Mouse (Mus musculus) hindbrain, embryonic 14.5 days (tissue): ENCODE data around the gene Pkd1. TPM values are rescaled to one million over a fixed set of nuclear protein-coding genes. Genes with fewer than 3 reads are reported as not detected.

Experiments used
- ATAC-seq: fragments of 200-750 bp; cut with Nextera tagmentation; 2 replicates; pipeline ENCODE4 v1.8.0; 2017; ENCODE audit warnings: moderate number of reproducible peaks, mild to moderate bottlenecking, moderate TSS enrichment, moderate library complexity; ENCODE audit not compliant: low FRiP score
- DNase-seq: peaks from one replicate; pipeline ENCODE4 v3.0.0-alpha.2; 2015; ENCODE audit warnings: low spot score
- H3K27ac ChIP-seq: fragments of 300-500 bp; sonication (generic); 2 replicates; pipeline ENCODE4 v1.5.1; 2014; ENCODE audit warnings: mild to moderate bottlenecking, moderate library complexity
- H3K27me3 ChIP-seq: fragments of 300-500 bp; sonication (generic); 2 replicates; pipeline ENCODE4 v1.6.1; 2014; ENCODE audit warnings: mild to moderate bottlenecking, low read length, mixed read lengths; ENCODE audit not compliant: control insufficient read depth, insufficient read depth
- H3K36me3 ChIP-seq: fragments of 300-500 bp; sonication (generic); replicated peaks from 2 replicates; pipeline ENCODE4 v1.6.1; 2014; ENCODE audit not compliant: control insufficient read depth, insufficient read depth
- H3K4me1 ChIP-seq: fragments of 300-500 bp; sonication (generic); replicated peaks from 2 replicates; pipeline ENCODE4 v1.6.1; 2014; ENCODE audit warnings: antibody characterized with exemption, low read length, mixed read lengths; ENCODE audit not compliant: control insufficient read depth, insufficient read depth
- H3K4me2 ChIP-seq: fragments of 300-500 bp; sonication (generic); replicated peaks from 2 replicates; pipeline ENCODE4 v1.6.1; 2014; ENCODE audit warnings: mild to moderate bottlenecking, moderate library complexity
- H3K4me3 ChIP-seq: fragments of 300-500 bp; sonication (generic); replicated peaks from 2 replicates; pipeline ENCODE4 v1.5.1; 2014; ENCODE audit warnings: mild to moderate bottlenecking, low read length
- H3K9ac ChIP-seq: fragments of 300-500 bp; sonication (generic); 2 replicates; pipeline ENCODE4 v1.6.1; 2014
- H3K9me3 ChIP-seq: fragments of 300-500 bp; sonication (generic); 2 replicates; pipeline ENCODE4 v1.6.1; 2016; ENCODE audit warnings: low read length; ENCODE audit not compliant: control insufficient read depth
- WGBS: fragments of 180-500 bp; shearing (Covaris S2); extraction: QIAGEN DNeasy Blood & Tissue Kit; methylation state at CpG from one replicate; pipeline ENCODE4 v1.1.7; 2014; 5-methylcytosine and 5-hydroxymethylcytosine counted together
- polyA plus RNA-seq: library from polyadenylated mRNA; unstranded; fragments of >200 nt; fragmentation: Nextera tagmentation; extraction: Ambion mirVana; gene quantifications from 2 replicates; pipeline ENCODE4 v1.2.1, GENCODE M21; 2014

Pkd1 gene
- polyA plus RNA-seq, 1 experiment from 2014 or later, result 30.4 TPM

DNA sequence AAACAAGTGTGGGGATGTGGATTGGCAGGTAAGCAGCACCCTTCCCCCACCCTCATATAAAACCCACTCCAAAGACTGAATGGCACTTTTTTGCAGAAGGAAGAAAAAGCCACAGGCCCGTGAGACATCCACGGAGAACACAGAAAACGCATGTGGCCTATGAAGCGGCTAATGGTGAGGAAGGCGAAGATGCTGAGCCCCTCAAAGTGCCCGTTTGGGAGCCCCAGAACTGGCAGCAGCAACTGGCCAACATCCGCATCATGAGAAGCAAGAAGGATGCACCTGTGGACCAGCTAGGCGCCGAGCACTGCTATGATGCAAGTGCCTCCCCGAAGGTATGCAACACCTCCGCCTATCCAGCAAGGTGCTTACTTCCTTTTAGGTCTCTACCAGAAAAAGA, 84.2 kb downstream of the Pkd1 start:
- H3K27me3 ChIP-seq, result no peaks in the 10 kb centered on the region
- H3K27ac ChIP-seq, result no peak overlapping the region
- H3K4me3 ChIP-seq, result no peak overlapping the region
- no peak for ATAC-seq
- peaks cover 22% of the 10 kb centered on the region for H3K36me3 ChIP-seq
- DNase-seq, result no peak
- no peak overlapping the region for H3K4me2 ChIP-seq
- no peaks in the 10 kb centered on the region for H3K9me3 ChIP-seq
- H3K9ac ChIP-seq, result no peak overlapping the region
- H3K4me1 ChIP-seq, result peaks cover 18% of the 10 kb centered on the region
- 96% methylated on average over 11 of the region's 11 CpGs for WGBS

DNA sequence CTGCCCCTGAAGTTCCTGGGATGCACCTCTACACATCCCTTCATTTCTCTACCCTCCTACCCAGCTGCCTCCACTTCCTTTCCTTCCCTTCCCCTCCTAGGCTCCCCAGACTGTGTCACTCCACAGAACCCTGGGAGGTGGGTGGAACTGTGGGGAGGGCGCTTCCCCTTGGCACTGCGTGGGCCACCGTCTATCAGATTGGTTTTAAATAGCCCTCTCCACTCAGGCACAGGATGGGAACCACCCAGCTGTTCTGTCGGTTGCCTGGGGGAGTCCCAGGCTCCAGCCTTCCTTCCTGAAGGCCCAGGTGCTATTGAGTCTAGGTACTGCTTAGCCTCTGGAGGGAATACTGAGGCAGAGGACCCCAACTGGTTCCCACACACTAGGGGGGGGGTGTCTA, 85.4 kb downstream of the Pkd1 start:
- 92% methylated on average over 4 of the region's 4 CpGs for WGBS
- Histone ChIP-seq H3K9me3 (no peaks in the 10 kb centered on the region), H3K4me3 (no peak overlapping the region)

DNA sequence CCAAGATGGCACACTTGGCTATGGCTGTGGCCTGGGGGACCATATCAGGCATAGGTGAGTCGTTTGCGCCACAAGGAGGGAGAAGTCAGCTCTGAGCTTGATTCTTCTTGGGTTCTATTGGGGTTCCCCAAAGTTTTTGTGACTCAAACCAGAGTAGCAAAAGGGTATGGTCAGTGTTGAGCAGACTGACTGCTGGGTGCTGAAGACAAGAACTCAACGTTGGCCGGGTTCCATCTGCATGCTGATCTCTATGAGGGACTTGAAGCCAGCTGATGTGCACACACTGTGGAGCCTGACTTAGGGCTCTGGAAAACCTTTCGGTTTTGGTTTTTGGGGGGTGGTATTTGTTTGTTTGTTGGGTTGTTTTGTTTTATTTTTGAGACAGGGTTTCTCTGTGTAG, 86.1 kb downstream of the Pkd1 start:
- Histone ChIP-seq H3K27ac (no peak overlapping the region), H3K9me3 (no peaks in the 10 kb centered on the region), H3K36me3 (peaks cover 7% of the 10 kb centered on the region), H3K4me3 (no peak overlapping the region), H3K4me1 (peaks cover 18% of the 10 kb centered on the region), H3K27me3 (no peaks in the 10 kb centered on the region), H3K9ac (no peak overlapping the region), H3K4me2 (no peak overlapping the region)
- 98% methylated on average over 5 of the region's 5 CpGs for WGBS
- ATAC-seq (no peak), DNase-seq (no peak)

More for the DNA sequence above, 85.4 kb downstream of the Pkd1 start:
- H3K9ac ChIP-seq, result no peak overlapping the region
- H3K27me3 ChIP-seq, result no peaks in the 10 kb centered on the region
- no peak overlapping the region for H3K27ac ChIP-seq
- peaks cover 10% of the 10 kb centered on the region for H3K36me3 ChIP-seq
- DNase-seq (no peak), ATAC-seq (no peak)
- H3K4me1 ChIP-seq, result peaks cover 18% of the 10 kb centered on the region
- H3K4me2 ChIP-seq, result no peak overlapping the region

DNA sequence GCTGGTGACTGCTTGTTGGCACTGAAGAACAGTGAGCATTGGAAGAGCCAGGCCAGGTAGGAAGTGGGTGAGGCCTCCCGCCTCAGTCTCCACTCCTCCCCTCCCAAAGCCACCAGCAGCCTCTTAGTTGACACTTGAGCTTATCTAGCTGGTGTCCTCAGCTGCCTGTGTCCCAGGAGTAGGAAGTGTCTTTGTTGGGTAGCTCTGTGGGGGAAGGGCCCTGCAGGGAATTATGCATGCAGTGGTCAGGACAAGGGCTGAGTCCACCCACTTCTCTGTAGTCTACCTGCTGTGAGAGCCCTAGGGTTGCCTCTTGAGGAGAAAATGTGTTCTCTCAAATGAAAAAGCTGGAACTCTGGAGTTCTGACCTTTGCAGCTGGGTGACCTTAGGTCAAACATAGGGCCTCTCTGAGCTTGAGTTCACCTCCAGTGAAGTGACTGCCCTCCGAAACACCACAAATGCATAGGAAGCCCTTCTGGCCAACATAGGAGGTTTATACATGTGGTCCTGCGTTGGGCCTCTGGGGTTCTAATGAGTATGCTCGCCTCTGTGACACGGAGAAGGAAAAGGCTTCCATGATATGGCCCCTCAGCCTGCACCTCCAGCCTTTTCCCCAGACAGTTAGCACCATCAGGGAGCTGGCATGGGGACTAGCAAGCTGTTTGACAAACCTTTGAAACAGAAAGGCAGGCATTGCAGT, 87.3 kb downstream of the Pkd1 start:
- Histone ChIP-seq H3K9me3 (no peaks in the 10 kb centered on the region), H3K4me3 (no peak overlapping the region), H3K9ac (no peak overlapping the region), H3K36me3 (peaks cover 11% of the 10 kb centered on the region), H3K4me1 (peaks cover 11% of the 10 kb centered on the region), H3K27ac (no peak overlapping the region), H3K27me3 (no peaks in the 10 kb centered on the region), H3K4me2 (no peak overlapping the region)
- WGBS, result 62% methylated on average over 5 of the region's 5 CpGs
- DNase-seq (no peak), ATAC-seq (no peak)

DNA sequence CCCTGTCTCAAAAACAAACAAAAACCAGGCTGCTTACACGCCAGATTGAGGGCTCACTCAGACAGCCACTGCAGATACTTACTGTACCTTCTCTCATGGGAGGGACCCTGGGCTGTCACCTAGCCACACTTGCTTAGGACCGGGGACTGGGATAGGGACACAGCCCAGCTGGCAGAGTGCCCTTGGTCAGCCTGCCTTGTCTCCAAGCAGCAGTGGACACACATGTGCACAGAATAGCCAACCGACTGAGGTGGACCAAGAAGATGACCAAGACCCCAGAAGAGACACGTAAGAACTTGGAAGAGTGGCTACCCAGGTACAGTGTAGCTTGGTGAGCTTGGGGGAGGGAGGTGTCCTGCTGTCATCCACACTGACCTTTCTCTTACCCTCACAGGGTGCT, 88.6 kb downstream of the Pkd1 start:
- peaks cover 4% of the 10 kb centered on the region; the same call in 1 of the 2 replicates for H3K4me1 ChIP-seq
- H3K9ac ChIP-seq, result no peak overlapping the region
- DNase-seq (no peak), ATAC-seq (no peak)
- no peak overlapping the region for H3K4me2 ChIP-seq
- peaks cover 13% of the 10 kb centered on the region for H3K36me3 ChIP-seq
- no peaks in the 10 kb centered on the region for H3K9me3 ChIP-seq
- no peak overlapping the region for H3K4me3 ChIP-seq
- WGBS, result 92% methylated on average over 4 of the region's 4 CpGs
- H3K27me3 ChIP-seq, result no peaks in the 10 kb centered on the region
- no peak overlapping the region for H3K27ac ChIP-seq

DNA sequence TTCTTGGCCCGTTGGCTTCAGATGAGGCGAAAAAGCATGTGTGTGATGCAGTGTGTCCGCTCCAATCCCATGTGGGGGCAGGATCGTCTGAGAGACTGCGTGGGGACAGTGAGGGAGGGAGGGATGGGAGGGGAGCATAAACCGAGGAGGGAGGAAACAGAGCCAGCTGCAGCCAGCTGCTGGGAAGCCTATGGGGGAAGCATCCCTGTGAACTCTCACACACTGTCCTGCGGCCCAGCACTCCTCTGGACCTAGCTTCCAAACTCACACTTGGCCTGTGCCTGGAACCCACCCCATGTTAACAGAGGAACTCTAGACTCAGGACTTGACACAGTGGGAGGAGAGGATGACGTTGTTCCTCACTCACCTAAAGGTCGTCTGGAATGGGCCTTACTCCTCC, 89.2 kb downstream of the Pkd1 start:
- Histone ChIP-seq H3K36me3 (peaks cover 13% of the 10 kb centered on the region), H3K9me3 (no peaks in the 10 kb centered on the region), H3K27me3 (no peaks in the 10 kb centered on the region), H3K9ac (no peak overlapping the region), H3K4me2 (no peak overlapping the region), H3K4me3 (no peak overlapping the region), H3K4me1 (no peaks in the 10 kb centered on the region), H3K27ac (peak overlapping the region; percentile 26; the same call in 1 of the 2 replicates)
- no peak for ATAC-seq
- no peak for DNase-seq
- WGBS, result 67% methylated on average over 9 of the region's 9 CpGs

DNA sequence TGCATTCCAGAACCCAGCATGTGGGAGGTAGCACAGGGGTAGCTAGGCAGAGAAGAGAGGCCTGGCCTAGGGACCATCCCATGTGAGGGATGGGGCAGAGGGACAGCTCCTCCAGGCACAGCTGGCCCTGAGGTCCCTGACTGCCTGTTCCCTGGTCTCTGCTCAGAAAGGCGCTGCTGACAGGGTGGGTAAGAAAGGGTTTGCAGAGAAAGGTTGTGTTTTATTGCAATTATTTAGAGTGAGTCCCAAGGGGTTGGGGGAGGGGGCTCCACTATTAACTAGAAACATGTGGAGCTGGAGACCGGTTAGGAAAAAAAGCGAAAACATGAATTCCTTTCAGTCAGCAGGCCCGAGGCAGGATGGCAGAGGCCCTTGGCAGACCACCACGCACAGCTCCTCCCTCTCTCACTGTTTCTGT, 89.9 kb downstream of the Pkd1 start:
- no peak overlapping the region for H3K4me2 ChIP-seq
- H3K4me3 ChIP-seq, result no peak overlapping the region
- ATAC-seq (peak; percentile 55; the same call in 1 of the 2 replicates), DNase-seq (no peak)
- H3K27me3 ChIP-seq, result no peaks in the 10 kb centered on the region
- H3K36me3 ChIP-seq, result peaks cover 13% of the 10 kb centered on the region
- no peaks in the 10 kb centered on the region for H3K4me1 ChIP-seq
- H3K9me3 ChIP-seq, result no peaks in the 10 kb centered on the region
- H3K27ac ChIP-seq, result peak overlapping the region; percentile 26; the same call in 1 of the 2 replicates
- H3K9ac ChIP-seq, result no peak overlapping the region
- 78% methylated on average over 5 of the region's 5 CpGs for WGBS

DNA sequence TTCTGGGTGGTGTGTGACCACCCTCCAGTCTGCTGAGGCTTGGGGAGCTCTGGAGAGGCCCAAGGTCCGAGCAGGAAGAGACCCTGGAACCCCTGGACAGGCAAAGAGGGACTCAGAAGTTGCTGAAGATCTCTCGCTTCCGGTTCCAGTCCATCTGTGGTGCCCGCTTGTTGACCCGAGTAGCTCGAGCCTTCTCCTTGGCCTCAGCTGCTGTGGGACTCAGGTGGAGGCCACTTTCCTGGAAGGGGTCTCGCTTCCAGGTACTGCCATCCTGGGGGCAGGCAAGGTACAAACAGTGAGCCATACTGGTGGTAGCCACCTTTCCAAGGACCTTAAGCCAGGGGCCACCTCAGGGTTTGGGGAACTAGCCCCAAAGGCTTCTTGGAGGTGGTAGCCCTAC, 90.5 kb downstream of the Pkd1 start:
- Histone ChIP-seq H3K27ac (no peak overlapping the region; the same call in 1 of the 2 replicates), H3K9ac (no peak overlapping the region)

DNA sequence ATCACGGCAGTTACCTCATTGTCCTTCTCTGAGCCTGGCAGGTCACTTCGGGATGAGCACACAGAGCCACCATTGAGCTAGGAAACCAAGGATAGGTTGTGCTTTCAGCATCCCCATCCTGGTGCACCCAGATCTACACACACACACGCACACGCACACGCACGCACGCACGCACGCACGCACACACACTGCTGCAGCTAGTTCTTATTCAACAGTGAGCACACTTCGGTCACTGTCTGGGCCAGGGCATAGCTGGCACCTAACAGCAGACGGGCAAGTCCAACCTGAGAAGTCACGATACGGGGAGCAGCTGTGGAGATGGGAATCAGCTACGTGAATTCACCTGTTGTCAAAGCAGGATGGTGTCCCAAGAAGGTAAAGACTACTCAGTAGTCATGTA, 90.9 kb downstream of the Pkd1 start:
- Histone ChIP-seq H3K36me3 (peaks cover 13% of the 10 kb centered on the region), H3K4me2 (no peak overlapping the region), H3K9me3 (no peaks in the 10 kb centered on the region), H3K27ac (no peak overlapping the region), H3K9ac (no peak overlapping the region), H3K4me1 (no peaks in the 10 kb centered on the region), H3K27me3 (no peaks in the 10 kb centered on the region), H3K4me3 (no peak overlapping the region)
- WGBS, result 95% methylated on average over 15 of the region's 15 CpGs
- ATAC-seq (no peak), DNase-seq (no peak)

More for the DNA sequence above, 90.5 kb downstream of the Pkd1 start:
- H3K36me3 ChIP-seq, result peaks cover 13% of the 10 kb centered on the region
- DNase-seq (no peak), ATAC-seq (no peak)
- no peaks in the 10 kb centered on the region for H3K27me3 ChIP-seq
- H3K4me3 ChIP-seq, result no peak overlapping the region
- no peaks in the 10 kb centered on the region for H3K9me3 ChIP-seq
- WGBS, result 90% methylated on average over 7 of the region's 7 CpGs
- no peak overlapping the region for H3K4me2 ChIP-seq
- no peaks in the 10 kb centered on the region for H3K4me1 ChIP-seq

DNA sequence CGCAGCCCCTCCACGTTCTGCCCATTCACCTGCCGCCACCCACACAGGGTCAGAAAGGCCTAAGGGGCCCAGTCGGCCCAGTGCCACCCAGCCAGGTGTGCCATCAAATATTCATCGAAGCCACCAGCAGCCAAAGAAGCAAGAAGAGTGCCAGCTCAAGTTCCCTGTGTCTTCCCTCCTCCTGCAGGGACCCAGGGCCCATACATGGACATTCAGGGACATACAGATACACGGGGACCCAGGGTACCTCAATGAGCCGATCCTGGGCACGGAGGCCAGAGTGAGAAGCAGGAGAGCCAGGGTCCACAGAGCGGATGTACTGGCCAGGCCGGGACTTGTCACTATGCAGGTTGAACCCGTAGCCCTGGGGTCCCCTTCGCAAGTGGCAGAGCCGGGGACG, 92.3 kb downstream of the Pkd1 start:
- ATAC-seq (no peak), DNase-seq (no peak)
- Histone ChIP-seq H3K4me3 (no peak overlapping the region), H3K4me2 (no peak overlapping the region), H3K36me3 (peaks cover 13% of the 10 kb centered on the region), H3K9me3 (no peaks in the 10 kb centered on the region), H3K27me3 (no peaks in the 10 kb centered on the region), H3K9ac (no peak overlapping the region), H3K4me1 (no peaks in the 10 kb centered on the region), H3K27ac (no peak overlapping the region)
- WGBS, result 94% methylated on average over 14 of the region's 14 CpGs
